Mouse (Mus musculus) heart, embryonic 14.5 days (tissue): ENCODE measurements around the gene Tmem69. TPM values are rescaled to one million over a fixed set of nuclear protein-coding genes. Genes with fewer than 3 reads are reported as not detected.

ENCODE experiments used
- ATAC-seq: fragments of 200-750 bp; cut with Nextera tagmentation; 2 replicates; pipeline ENCODE4 v1.8.0; 2017; ENCODE audit warnings: low read depth, moderate TSS enrichment; ENCODE audit not compliant: insufficient number of reproducible peaks, insufficient read depth, low FRiP score
- H3K27ac ChIP-seq, 2 experiments: fragments of 200-500 bp in 1 of 2; fragments of 300-500 bp in 1 of 2; sonication (generic) in 1 of 2; replicated peaks in 1 of 2; 2 replicates each; pipeline ENCODE4 v1.5.1; 2012 to 2014; ENCODE audit warnings: low read depth in 2 of 2, low read length in 2 of 2, control low read depth in 1 of 2, mild to moderate bottlenecking in 1 of 2, mixed read lengths in 1 of 2; ENCODE audit not compliant: control insufficient read depth in 1 of 2, insufficient read depth in 1 of 2
- H3K27me3 ChIP-seq: fragments of 300-500 bp; sonication (generic); 2 replicates; pipeline ENCODE4 v1.6.1; 2014; ENCODE audit warnings: mild to moderate bottlenecking, low read length, control low read depth; ENCODE audit not compliant: control insufficient read depth, insufficient read depth
- H3K36me3 ChIP-seq: fragments of 300-500 bp; sonication (generic); 2 replicates; pipeline ENCODE4 v1.6.1; 2014; ENCODE audit warnings: mild to moderate bottlenecking, control low read depth, low read length, mixed read lengths; ENCODE audit not compliant: control insufficient read depth, insufficient read depth
- H3K4me1 ChIP-seq, 2 experiments: fragments of 200-500 bp in 1 of 2; fragments of 300-500 bp in 1 of 2; sonication (generic) in 1 of 2; 2 replicates each; pipeline ENCODE4 v1.6.1; 2012 to 2014; ENCODE audit warnings: low read length in 2 of 2, control low read depth in 1 of 2, mixed read lengths in 1 of 2; ENCODE audit not compliant: control insufficient read depth in 2 of 2, insufficient read depth in 2 of 2
- H3K4me2 ChIP-seq: fragments of 300-500 bp; sonication (generic); 2 replicates; pipeline ENCODE4 v1.6.1; 2014; ENCODE audit warnings: mild to moderate bottlenecking, low read length
- H3K4me3 ChIP-seq, 2 experiments: fragments of 200-500 bp in 1 of 2; fragments of 300-500 bp in 1 of 2; sonication (generic) in 1 of 2; 2 replicates each; pipeline ENCODE4 v1.5.1; 2012 to 2014; ENCODE audit warnings: low read length in 2 of 2, mild to moderate bottlenecking in 2 of 2, control low read depth in 1 of 2, low read depth in 1 of 2, moderate library complexity in 1 of 2; ENCODE audit not compliant: control insufficient read depth in 1 of 2, insufficient read depth in 1 of 2
- H3K9ac ChIP-seq: fragments of 300-500 bp; sonication (generic); 2 replicates; pipeline ENCODE4 v1.6.1; 2014; ENCODE audit warnings: mild to moderate bottlenecking, low read length
- H3K9me3 ChIP-seq: fragments of 300-500 bp; sonication (generic); 2 replicates; pipeline ENCODE4 v1.6.1; 2016; ENCODE audit warnings: low read length, control low read depth; ENCODE audit not compliant: control insufficient read depth
- WGBS: fragments of 180-500 bp; shearing (Covaris S2); extraction: QIAGEN DNeasy Blood & Tissue Kit; methylation state at CpG from one replicate; pipeline ENCODE4 v1.1.7; 2014; 5-methylcytosine and 5-hydroxymethylcytosine counted together
- polyA plus RNA-seq: library from polyadenylated mRNA; unstranded; fragments of >200 nt; fragmentation: Nextera tagmentation; extraction: Ambion mirVana; gene quantifications from 2 replicates; pipeline ENCODE4 v1.2.1, GENCODE M21; 2014

The Tmem69 gene
- polyA plus RNA-seq: 24.5 and 28.5 TPM in 2 replicates

DNA sequence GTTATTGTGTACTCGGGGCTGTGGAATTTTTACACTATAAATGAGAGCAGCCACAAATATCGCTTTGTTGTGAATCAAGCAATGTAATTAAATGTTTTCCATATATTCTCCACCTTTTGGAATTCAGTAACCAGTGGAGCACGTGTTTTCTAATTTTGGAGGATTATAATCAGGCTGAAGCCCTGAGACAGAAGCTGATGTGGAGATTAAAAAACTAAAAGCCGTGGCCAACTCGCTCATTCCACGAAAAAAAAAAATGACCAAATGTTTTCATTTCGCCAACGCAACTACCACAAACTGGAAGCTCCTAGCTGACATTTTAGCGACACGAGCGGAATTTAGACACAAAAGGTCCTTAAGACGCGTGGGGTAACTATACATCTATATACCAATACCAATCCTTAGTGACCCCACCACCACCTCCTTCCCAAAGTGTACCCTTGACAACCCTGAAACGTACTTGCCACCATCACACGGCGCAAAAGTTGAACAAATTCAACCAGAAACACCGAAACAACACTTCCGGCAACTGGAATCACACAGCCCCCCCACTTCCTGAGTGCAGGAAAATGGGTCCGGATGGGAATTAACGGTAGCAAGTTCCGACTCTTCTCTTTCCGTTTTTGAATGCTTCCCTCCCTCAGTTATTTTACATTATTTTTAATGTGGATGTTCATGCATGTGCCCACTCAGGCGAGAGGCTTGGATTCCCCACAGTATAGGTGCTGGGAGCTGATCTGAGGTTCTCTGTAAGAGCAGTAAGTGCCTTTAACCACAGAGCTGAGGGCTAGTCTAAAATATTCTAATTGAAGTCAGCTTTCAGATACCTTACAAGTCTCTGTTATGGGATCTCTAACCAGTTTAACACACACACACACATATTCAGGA lies at the start of gene Tmem69:
Tmem69 (minus strand) TSS at position 524 of the 888 bp plus-strand sequence.
- H3K4me1 ChIP-seq: peaks cover 0 to 14% of the 10 kb centered on the region in 2 experiments; a peak in 2 of 4 replicates
- peak within 1 kb of the TSS; percentile 96 for H3K9ac ChIP-seq
- peak within 1 kb of the TSS; percentile 72 for H3K4me2 ChIP-seq
- H3K9me3 ChIP-seq: no peaks in the 10 kb centered on the region
- H3K36me3 ChIP-seq: peaks cover 23% of the 10 kb centered on the region
- WGBS: 3% methylated on average over 23 of the region's 23 CpGs
- peak within 1 kb of the TSS; percentile 94 to 99 for H3K27ac ChIP-seq
- no peaks in the 10 kb centered on the region for H3K27me3 ChIP-seq
- peak within 1 kb of the TSS; percentile 97 to 98 for H3K4me3 ChIP-seq
- ATAC-seq: no peak

DNA sequence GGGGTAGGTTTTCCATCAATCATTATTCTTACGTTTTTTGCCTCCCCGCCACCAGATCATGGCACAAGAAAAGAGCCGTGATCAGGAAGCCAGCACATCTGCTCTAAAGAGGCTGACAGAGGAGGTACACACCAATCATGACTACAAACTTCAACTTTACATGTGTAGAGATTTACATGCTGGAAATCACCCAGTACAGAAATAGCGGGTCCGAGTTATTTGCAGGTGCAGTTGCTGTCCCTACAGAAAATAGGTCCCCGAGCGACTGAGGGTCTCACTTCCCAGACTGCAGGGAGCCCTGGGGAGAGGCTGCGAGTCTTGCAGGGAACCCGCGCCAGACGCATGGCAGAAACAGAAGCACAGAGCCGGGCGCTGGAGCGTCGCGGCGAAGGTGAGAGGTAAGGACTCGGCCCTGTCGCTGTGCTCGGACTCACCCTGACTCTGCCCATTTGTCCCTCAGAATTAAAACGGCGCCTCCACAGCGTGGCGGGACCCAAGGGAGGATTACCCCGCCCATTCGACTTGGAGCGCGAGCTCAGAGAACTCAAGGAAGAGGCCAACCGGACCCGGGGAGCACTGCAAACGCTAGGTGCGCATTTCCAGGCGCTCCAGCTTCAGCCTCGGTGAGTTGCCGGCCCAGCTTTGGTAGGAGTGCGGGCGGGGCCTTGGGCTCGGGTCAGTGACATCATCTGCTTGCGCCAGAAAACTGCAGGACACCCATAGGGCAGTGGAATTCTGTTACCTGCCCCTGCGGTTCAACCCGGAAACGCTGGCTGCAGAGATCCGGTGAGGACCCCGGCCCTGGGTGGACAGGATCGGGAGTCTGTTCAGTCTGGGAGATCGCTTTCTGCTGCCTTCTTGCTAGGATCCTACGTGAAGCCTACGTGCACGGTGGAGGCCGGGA lies 41.5 kb upstream of the Tmem69 start:
- under 1% methylated on average over 50 of the region's 50 CpGs for WGBS

DNA sequence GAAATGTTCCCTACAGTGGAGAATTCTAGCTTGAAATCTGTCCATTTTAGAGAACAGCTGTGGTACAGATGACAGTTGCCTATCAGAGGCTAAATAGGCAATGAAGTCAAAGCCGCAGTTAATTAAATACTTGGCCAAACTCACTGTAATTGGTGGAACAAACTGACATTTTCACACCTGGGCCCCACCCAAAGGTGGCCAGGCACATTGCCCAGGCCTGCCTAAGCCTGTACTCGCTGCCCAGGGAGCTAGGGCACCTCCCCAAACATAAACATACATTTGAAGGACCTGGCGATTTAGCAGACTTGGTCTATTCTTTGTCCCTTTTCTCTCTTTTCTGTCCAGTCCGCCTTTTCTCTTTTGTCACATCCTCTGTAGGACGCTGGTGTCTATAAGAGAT lies 40.6 kb upstream of the Tmem69 start, which contains the start of gene Ccdc17:
Ccdc17 (plus strand) TSS at position 276 of the 400 bp plus-strand sequence.
- H3K36me3 ChIP-seq: peaks cover 56% of the 10 kb centered on the region
- H3K9me3 ChIP-seq: no peaks in the 10 kb centered on the region
- no peaks in the 10 kb centered on the region for H3K27me3 ChIP-seq
- ATAC-seq: no peak
- H3K4me1 ChIP-seq: peaks cover 4 to 18% of the 10 kb centered on the region in 2 experiments; a peak in 3 of 4 replicates
- peak within 1 kb of the TSS; percentile 96 for H3K4me2 ChIP-seq
- peak within 1 kb of the TSS; percentile 82 for H3K9ac ChIP-seq
- H3K4me3 ChIP-seq: peak within 1 kb of the TSS; percentile 61 to 69
- peak within 1 kb of the TSS; percentile 81 to 87 for H3K27ac ChIP-seq
- WGBS: 24% methylated on average over 5 of the region's 5 CpGs

More for the DNA sequence above, 41.5 kb upstream of the Tmem69 start:
- H3K4me1 ChIP-seq: peaks cover 4 to 18% of the 10 kb centered on the region in 2 experiments; a peak in 3 of 4 replicates
- peak overlapping the region; percentile 96 for H3K4me2 ChIP-seq
- H3K9ac ChIP-seq: peak overlapping the region; percentile 82
- H3K36me3 ChIP-seq: peaks cover 56% of the 10 kb centered on the region
- peak overlapping the region; percentile 81 to 87 for H3K27ac ChIP-seq
- H3K27me3 ChIP-seq: no peaks in the 10 kb centered on the region
- H3K9me3 ChIP-seq: no peaks in the 10 kb centered on the region
- H3K4me3 ChIP-seq: peak overlapping the region; percentile 61 to 69
- peak; percentile 89 for ATAC-seq

DNA sequence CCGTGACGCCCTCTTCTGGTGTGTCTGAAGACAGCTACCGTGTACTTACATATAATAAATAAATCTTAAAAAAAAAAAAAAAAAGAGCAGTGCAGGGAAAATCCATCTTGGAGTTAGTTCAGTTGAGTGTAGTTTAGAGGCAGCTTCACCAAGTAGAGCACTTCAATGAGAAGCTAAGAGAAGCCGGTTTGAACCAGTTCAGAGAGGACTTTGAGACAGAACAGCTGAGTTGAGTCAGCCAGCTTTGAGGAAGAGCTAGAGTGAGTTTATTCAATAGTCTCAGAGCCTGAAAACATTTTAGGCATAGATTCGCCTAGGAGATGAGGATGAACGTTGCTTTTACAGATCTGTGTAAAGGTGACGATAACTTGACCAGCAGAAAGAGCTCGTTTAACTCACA lies 40.1 kb upstream of the Tmem69 start:
- no peaks in the 10 kb centered on the region for H3K27me3 ChIP-seq
- no peak overlapping the region for H3K4me3 ChIP-seq
- peaks cover 4 to 18% of the 10 kb centered on the region in 2 experiments; a peak in 3 of 4 replicates for H3K4me1 ChIP-seq
- no peaks in the 10 kb centered on the region for H3K9me3 ChIP-seq
- H3K9ac ChIP-seq: no peak overlapping the region
- 82% methylated on average over 8 of the region's 8 CpGs for WGBS
- H3K27ac ChIP-seq: no peak overlapping the region
- peaks cover 56% of the 10 kb centered on the region for H3K36me3 ChIP-seq
- no peak for ATAC-seq
- no peak overlapping the region for H3K4me2 ChIP-seq

DNA sequence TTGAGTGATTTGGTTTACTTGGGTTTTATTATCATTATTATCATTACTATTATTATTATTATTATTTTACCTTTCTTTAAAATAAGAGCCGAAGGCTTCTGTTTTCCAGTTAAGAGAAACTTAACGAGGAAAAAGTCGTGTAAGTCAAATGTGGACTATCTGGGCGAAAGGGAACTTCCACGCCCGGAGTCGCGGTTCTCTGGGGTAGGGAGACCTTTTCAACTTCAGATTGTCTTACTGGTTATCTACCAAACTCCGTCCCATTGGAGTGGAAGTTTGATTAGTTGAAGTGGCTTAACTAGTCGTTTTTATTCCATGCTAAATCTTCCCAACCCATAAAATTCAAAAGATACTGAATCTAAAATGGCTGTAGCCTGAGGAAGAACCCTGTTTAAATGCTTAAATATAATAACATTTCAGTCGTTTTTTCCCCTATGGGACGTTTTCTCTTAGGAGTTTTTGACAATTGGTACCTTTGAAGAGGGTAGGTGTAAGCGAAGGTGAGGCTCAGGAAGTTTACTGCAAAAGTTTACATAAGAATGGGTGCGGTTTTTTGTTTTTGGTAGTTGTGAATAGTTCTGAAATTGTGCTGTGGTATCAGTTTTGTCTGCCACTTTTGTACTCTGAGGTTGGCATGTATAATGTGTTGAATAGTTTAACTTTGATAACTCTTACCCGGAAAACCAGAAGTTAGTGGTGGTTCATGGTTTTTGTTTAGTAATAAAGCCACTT lies 2.6 kb upstream of the Tmem69 start:
- Histone ChIP-seq H3K4me3 (peak overlapping the region; percentile 97 to 100), H3K27me3 (no peaks in the 10 kb centered on the region), H3K9me3 (no peaks in the 10 kb centered on the region), H3K36me3 (peaks cover 19% of the 10 kb centered on the region), H3K4me2 (peak overlapping the region; percentile 88), H3K27ac (peak overlapping the region; percentile 99; a peak in 3 of 4 replicates), H3K9ac (peak overlapping the region; percentile 96), H3K4me1 (peaks cover 0 to 14% of the 10 kb centered on the region in 2 experiments; a peak in 2 of 4 replicates)
- ATAC-seq: no peak
- 3% methylated on average over 15 of the region's 15 CpGs for WGBS

DNA sequence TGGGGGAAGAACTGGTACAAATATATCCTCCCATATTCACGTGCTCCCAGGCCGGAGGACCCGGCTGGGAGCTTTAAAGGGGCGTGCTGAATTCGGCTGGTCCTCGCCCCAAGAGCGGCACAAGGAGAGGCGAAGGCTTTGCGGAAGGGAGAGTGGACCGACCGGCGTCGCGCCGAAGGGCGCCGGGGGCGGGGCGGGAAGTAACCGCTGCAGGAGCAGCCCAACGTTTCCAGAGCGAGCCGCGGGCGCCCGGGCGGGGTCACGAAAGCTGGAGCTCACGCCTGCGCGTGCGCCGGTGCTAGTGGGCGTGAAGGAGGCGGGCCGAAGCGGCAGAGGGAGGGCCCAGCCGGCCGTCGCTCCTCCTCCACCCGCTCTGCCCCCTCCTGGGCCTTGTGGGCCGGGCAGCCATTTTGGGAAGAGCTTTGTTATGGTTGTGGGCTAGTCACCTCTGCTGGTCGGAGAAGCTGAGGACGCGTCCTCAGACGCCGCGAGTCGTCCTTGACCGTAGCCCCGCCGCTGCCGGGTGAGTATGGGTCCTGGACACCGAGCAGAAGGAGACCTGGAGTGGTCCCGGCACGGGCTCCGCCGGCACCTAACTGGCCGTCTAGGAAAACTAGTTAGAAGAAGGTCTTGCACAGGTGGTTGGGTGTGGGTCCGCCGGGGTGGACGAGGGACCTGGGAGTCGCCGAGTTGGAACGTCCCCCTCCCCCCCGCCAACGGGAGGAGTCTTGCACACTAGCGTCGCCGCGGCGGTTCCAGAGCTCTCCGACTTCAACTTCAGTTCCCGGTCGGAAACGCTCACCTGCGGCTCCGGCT lies 1.8 kb upstream of the Tmem69 start, which contains the start of gene Gpbp1l1:
Gpbp1l1 (plus strand) TSS at position 353 of the 816 bp plus-strand sequence.
- peak; percentile 95 for ATAC-seq

More for the DNA sequence above, 1.8 kb upstream of the Tmem69 start, which contains the start of gene Gpbp1l1:
- peak within 1 kb of the TSS; percentile 99 for H3K27ac ChIP-seq
- H3K4me1 ChIP-seq: peaks cover 0 to 14% of the 10 kb centered on the region in 2 experiments; a peak in 2 of 4 replicates
- no peaks in the 10 kb centered on the region for H3K27me3 ChIP-seq
- no peaks in the 10 kb centered on the region for H3K9me3 ChIP-seq
- peak within 1 kb of the TSS; percentile 97 to 100 for H3K4me3 ChIP-seq
- peak within 1 kb of the TSS; percentile 88 for H3K4me2 ChIP-seq
- WGBS: under 1% methylated on average over 71 of the region's 78 CpGs
- peaks cover 27% of the 10 kb centered on the region for H3K36me3 ChIP-seq
- H3K9ac ChIP-seq: peak within 1 kb of the TSS; percentile 96
